Mouse (Mus musculus): ENCODE measurements around the gene Plod3. TPM values are rescaled to one million over a fixed set of nuclear protein-coding genes. Genes with fewer than 3 reads are reported as not detected.

The Plod3 gene
- polyA plus RNA-seq, 1 experiment from 2014 or later, result 36.4 TPM

DNA sequence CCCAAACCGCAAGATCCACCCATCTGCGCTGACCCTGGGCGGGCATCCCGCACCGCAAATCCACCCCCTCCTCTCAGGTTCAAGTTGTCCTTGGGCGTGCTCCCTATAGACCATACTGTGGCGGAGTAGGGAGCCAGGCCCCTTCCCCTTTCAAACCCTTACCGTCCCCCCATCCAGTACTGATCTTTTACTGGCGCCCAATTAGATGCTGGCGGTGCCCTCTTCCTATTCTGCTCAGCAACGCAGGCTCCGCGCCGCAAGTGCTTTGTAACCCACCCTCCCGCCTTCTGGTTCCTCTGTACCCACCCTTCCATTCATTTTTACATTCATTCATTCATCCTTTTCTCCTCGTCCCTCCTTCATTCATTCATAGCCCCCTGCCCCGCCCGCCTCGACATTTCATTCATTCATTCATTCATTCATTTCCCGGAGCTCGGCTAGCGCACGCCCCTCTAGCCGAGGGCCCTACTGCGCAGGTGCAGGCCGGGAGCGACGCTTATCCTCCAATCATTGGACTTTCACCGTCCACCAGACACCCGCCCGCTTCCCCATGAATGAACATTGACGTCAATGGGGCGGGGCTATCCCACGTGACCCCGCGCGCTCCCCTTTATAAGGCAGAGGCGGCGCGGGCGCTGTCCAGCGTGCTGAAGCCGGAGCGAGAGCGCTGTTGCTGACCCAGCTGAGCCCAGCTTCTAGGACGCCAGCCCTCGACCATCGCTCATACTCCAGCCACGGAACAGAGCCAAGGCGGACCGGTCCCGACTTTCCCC, 43.0 kb downstream of the Plod3 start:
- H3K27me3 ChIP-seq, result peaks cover 92% of the 10 kb centered on the region
- H3K9ac ChIP-seq, result peak overlapping the region; percentile 44; the same call in 1 of the 2 replicates
- no peaks in the 10 kb centered on the region; the same call in 1 of the 2 replicates for H3K36me3 ChIP-seq (replicated peaks)
- peak; percentile 85 for ATAC-seq (ENCODE audit: low FRiP score)
- WGBS, result under 1% methylated on average over 52 of the region's 52 CpGs
- H3K27ac ChIP-seq, result no peak overlapping the region
- H3K9me3 ChIP-seq, result no peaks in the 10 kb centered on the region
- peak overlapping the region; percentile 49 for H3K4me3 ChIP-seq (replicated peaks)
- peak overlapping the region; percentile 98 for H3K4me2 ChIP-seq
- peaks cover 41% of the 10 kb centered on the region for H3K4me1 ChIP-seq

DNA sequence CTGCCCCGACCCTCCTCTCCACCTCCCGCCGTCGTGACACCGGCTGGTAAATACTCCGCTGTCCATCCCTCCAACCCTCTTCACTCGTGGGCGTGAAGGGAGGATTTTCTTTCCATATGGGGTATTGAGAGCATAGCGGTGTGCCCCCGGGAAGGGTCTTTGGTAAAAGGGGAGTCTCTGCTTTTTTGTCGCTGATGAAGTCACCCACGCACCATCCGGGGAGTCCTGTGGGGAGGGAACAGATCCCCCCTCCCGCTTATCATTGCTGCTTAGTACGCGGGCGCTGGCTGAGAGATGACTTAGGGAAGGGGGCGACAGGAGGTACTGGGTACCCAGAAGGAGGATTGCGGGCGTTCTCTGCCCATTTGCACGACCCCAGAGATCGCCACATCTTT, 43.6 kb downstream of the Plod3 start:
- peaks cover 86% of the 10 kb centered on the region for H3K27me3 ChIP-seq
- 11% methylated on average over 22 of the region's 22 CpGs for WGBS
- H3K4me1 ChIP-seq, result peaks cover 39% of the 10 kb centered on the region
- peak overlapping the region; percentile 49 for H3K4me3 ChIP-seq (replicated peaks)
- H3K27ac ChIP-seq, result no peak overlapping the region
- H3K9ac ChIP-seq, result no peak overlapping the region
- peaks cover 2% of the 10 kb centered on the region for H3K36me3 ChIP-seq (replicated peaks)
- no peaks in the 10 kb centered on the region for H3K9me3 ChIP-seq
- peak overlapping the region; percentile 98 for H3K4me2 ChIP-seq
- ATAC-seq (ENCODE audit: low FRiP score), result no peak

DNA sequence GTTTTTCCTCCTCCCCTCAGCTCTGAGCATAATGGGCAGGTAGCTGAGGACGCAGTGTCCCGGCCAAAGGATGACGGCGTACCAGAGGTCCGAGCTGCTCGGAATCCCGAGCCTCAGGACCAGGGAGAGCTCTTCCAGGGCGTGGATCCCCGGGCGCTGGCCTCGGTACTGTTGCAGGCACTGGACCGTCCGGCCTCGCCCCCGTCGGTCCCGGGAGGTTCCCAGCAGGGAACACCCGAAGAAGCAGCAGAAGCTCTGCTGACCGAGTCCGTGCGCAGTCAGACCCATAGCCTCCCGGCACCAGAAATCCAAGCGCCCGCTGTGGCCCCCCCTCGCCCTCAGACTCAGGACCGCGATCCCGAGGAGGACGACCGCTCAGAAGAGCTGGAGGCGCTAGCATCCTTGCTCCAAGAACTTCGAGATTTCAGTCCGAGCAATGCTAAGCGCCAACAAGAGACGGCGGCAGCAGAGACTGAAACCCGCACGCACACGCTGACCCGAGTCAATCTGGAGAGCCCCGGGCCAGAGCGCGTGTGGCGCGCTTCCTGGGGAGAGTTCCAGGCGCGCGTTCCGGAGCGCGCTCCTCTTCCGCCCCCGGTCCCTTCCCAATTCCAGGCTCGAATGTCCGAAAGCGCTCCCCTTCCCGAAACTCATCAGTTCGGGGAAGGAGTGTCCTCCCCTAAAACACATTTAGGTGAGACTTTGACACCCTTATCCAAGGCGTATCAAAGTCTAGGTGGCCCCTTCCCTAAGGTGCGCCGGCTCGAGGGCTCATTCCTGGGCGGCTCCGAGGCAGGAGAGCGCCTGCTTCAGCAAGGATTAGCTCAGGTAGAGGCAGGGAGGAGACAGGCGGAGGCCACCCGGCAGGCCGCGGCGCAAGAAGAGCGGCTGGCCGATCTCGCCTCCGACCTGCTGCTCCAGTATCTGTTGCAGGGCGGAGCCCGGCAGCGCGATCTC, 44.5 kb downstream of the Plod3 start:
- H3K4me1 ChIP-seq, result peaks cover 37% of the 10 kb centered on the region
- ATAC-seq (ENCODE audit: low FRiP score), result no peak
- peak overlapping the region; percentile 45 for H3K9ac ChIP-seq
- peaks cover 11% of the 10 kb centered on the region for H3K36me3 ChIP-seq (replicated peaks)
- peak overlapping the region; percentile 98 for H3K4me2 ChIP-seq
- H3K4me3 ChIP-seq (replicated peaks), result peak overlapping the region; percentile 49
- peaks cover 77% of the 10 kb centered on the region for H3K27me3 ChIP-seq
- no peak overlapping the region for H3K27ac ChIP-seq
- WGBS, result under 1% methylated on average over 78 of the region's 78 CpGs
- H3K9me3 ChIP-seq, result no peaks in the 10 kb centered on the region

DNA sequence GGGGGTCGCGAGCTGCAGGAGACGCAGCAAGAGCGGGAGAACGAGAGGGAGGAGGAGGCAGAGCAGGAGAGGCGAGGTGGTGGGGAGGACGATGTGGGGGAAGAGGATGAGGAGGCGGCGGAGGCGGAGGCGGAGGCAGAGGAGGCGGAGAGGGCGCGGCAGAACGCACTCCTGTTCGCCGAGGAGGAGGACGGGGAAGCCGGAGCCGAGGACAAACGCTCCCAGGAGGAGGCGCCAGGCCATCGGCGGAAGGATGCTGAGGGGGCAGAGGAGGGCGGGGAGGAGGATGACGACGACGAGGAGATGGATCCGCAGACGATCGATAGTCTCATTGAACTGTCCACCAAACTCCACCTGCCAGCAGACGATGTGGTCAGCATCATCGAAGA, 45.2 kb downstream of the Plod3 start:
- Histone ChIP-seq H3K27me3 (peaks cover 70% of the 10 kb centered on the region), H3K9ac (peak overlapping the region; percentile 45), H3K9me3 (no peaks in the 10 kb centered on the region), H3K27ac (no peak overlapping the region), H3K4me1 (peaks cover 37% of the 10 kb centered on the region), H3K4me2 (peak overlapping the region; percentile 98), H3K36me3 (replicated peaks) (peaks cover 18% of the 10 kb centered on the region), H3K4me3 (replicated peaks) (peak overlapping the region; percentile 49)
- under 1% methylated on average over 33 of the region's 33 CpGs for WGBS
- ATAC-seq (ENCODE audit: low FRiP score), result peak; percentile 1; the same call in 1 of the 2 replicates

DNA sequence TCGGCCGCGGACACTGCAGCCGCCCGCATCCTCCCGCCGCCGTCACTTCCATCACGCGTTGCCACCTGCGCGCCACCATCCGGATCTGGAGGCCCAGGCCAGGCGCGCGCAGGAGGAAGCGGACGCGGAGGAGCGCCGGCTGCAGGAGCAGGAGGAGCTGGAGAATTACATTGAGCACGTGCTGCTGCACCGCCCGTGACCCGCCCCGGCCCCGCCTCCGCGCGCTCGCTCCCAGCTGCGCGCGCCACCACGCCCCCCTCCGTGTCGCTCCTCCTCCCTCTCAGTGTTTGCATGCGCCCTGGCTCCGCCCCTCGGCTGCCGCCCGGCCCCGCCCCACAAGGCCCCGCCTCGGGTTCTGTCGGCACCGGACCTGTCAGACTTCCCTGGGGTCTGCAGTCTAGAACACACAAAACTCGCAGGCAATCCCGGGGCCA, 45.8 kb downstream of the Plod3 start:
- peak; percentile 78 for ATAC-seq (ENCODE audit: low FRiP score)
- under 1% methylated on average over 43 of the region's 49 CpGs for WGBS
- Histone ChIP-seq H3K9me3 (no peaks in the 10 kb centered on the region), H3K4me1 (peaks cover 37% of the 10 kb centered on the region), H3K9ac (peak overlapping the region; percentile 45), H3K4me3 (replicated peaks) (peak overlapping the region; percentile 49), H3K36me3 (replicated peaks) (peaks cover 24% of the 10 kb centered on the region), H3K27me3 (peaks cover 65% of the 10 kb centered on the region), H3K4me2 (peak overlapping the region; percentile 98), H3K27ac (no peak overlapping the region)

DNA sequence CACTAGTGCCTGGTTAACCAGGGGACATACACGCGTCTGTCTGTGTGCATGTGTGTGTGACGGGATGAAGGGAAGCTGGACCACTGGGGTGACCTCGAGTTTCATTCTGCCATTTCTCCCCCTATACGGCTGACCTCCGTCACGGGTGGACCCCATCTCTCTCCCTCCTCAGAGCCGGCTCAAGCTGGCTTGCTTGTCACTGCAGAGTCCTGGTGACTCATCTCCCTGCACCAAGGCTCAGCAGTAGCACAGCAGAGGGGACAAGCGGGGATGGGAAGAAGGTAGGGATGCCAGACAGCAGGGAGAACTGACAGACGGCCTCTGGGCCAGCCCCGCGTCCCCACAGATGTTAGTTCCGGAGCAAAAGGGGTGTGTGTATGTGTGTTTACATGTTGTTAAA, 49.4 kb downstream of the Plod3 start:
- Histone ChIP-seq H3K27ac (no peak overlapping the region), H3K9ac (no peak overlapping the region), H3K4me1 (peaks cover 13% of the 10 kb centered on the region), H3K36me3 (replicated peaks) (peaks cover 58% of the 10 kb centered on the region), H3K4me2 (no peak overlapping the region), H3K27me3 (peaks cover 29% of the 10 kb centered on the region), H3K4me3 (replicated peaks) (no peak overlapping the region), H3K9me3 (no peaks in the 10 kb centered on the region)
- WGBS, result 89% methylated on average over 13 of the region's 13 CpGs
- ATAC-seq (ENCODE audit: low FRiP score), result no peak

DNA sequence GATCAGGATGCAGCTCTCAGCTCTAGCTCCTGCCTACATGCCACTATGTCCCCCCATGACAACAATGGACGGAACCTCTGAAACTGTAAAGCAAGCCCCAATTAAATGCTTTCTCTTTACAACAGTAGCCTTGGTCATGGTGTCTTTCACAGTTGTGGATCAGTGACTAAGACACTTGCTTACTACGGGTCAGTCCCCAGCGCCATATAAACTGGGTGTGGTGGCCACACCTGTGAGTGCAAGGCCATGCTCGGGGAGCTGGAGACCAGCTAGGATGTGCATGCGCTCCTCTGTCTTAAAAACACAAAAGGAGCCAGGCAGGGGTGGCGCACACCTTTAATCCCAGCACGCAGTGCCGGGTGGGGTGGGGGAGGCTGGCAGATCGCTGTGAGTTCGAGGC, 52.6 kb downstream of the Plod3 start:
- no peaks in the 10 kb centered on the region for H3K9me3 ChIP-seq
- peaks cover 75% of the 10 kb centered on the region for H3K36me3 ChIP-seq (replicated peaks)

DNA sequence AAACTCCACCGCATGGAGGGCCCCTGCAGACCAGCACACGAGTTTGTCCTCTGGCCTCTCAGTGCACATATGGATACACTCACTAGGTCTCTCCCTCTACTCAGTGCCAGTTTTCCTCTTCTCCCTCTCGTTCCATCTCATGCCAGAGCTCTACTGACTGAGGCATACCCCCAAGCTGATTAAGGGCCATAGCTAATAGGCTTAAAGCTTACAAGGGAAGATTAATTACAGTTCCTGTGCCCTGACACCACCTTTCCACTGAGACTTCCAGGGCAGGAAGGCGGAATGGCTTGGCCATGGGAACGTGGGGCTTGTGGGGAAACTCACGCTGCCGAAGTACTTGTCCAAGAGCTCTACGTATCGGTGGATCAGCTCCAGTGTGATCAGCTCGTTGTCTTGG, 54.6 kb downstream of the Plod3 start:
- Histone ChIP-seq H3K4me2 (no peak overlapping the region), H3K9ac (no peak overlapping the region), H3K4me1 (peaks cover 10% of the 10 kb centered on the region), H3K27me3 (no peaks in the 10 kb centered on the region), H3K4me3 (replicated peaks) (no peak overlapping the region), H3K27ac (no peak overlapping the region), H3K9me3 (no peaks in the 10 kb centered on the region), H3K36me3 (replicated peaks) (peaks cover 63% of the 10 kb centered on the region)
- no peak for ATAC-seq (ENCODE audit: low FRiP score)
- 90% methylated on average over 10 of the region's 10 CpGs for WGBS

More for the DNA sequence above, 52.6 kb downstream of the Plod3 start:
- no peaks in the 10 kb centered on the region for H3K4me1 ChIP-seq
- peaks cover under 1% of the 10 kb centered on the region; the same call in 1 of the 2 replicates for H3K27me3 ChIP-seq
- no peak overlapping the region for H3K27ac ChIP-seq
- no peak overlapping the region for H3K4me2 ChIP-seq
- 95% methylated on average over 10 of the region's 10 CpGs for WGBS
- no peak overlapping the region for H3K9ac ChIP-seq
- no peak overlapping the region for H3K4me3 ChIP-seq (replicated peaks)
- ATAC-seq (ENCODE audit: low FRiP score), result no peak

DNA sequence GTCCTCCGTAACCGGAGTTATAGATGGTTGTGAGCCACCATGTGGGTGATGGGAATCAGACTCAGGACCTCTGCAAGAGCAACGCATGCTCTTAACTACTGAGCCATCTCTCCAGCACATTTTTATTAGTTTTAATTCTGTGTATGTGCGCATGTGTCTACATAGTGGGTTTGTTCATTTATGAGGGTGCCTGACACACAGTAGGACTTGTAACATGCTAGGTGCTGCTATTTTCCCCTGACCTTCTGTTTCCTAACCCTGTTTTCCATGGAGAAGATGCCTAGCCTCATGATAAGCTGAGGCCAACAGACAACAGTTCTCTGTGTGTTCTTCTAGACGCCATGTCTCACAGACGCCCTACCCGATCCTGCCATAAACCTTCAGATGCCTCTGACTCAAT, 57.2 kb downstream of the Plod3 start:
- peaks cover 13% of the 10 kb centered on the region for H3K4me1 ChIP-seq
- no peaks in the 10 kb centered on the region for H3K9me3 ChIP-seq
- no peaks in the 10 kb centered on the region for H3K27me3 ChIP-seq
- no peak overlapping the region for H3K27ac ChIP-seq
- no peak overlapping the region for H3K9ac ChIP-seq
- 97% methylated on average over 7 of the region's 7 CpGs for WGBS
- H3K4me2 ChIP-seq, result no peak overlapping the region
- peaks cover 37% of the 10 kb centered on the region for H3K36me3 ChIP-seq (replicated peaks)
- no peak overlapping the region for H3K4me3 ChIP-seq (replicated peaks)
- no peak for ATAC-seq (ENCODE audit: low FRiP score)

DNA sequence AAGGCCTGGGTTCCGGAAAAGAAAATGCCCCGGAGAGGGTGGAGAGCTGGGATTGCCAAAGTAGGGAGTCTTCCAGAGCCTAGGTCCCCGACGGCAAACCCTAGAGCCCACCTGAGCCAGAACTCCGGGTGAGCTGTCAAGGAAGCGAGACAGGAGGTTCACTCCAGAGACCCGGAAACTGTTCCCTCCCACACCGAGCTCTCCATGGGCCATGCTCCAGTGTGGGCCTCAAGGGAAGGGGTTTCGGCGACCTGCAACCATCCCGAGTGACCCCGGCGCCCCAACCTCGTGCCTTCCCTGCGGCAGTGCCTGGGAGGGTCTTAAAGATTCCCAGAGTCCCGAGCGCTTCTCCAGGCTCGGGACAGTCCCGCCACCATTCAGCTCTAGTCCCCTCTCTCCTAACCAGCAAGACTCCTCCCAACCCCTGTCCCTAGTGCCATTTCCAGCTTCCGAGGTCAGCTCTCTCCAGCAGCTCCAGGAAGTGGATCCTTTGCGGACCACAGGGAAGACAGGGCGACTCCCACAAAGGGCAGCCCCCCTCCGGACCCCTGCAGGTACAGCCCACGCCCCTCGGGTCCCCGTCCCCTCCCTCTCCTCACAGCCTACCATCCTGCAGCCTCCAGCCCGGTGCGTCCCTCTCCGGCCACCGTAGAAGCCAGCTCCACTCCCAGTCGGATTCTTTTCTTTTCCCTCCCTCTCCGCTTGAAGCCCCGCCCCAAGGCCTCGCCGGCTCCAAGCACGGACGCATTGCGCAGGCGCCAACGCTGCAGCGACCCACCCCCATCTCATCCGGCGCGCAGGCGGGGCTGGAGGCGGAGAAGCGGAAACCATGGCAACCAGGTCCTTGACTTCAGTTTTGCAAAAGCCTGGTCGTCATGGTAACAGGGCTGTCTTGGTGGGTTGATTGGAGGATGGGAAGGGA, 58.8 kb downstream of the Plod3 start, which contains the start of gene Ap1s1:
Gene Ap1s1 (minus strand): TSS at position 734 of the 922 bp plus-strand sequence.
- Histone ChIP-seq H3K4me2 (peak within 1 kb of the TSS; percentile 85), H3K4me3 (replicated peaks) (peak within 1 kb of the TSS; percentile 72), H3K27me3 (no peaks in the 10 kb centered on the region), H3K4me1 (peaks cover 13% of the 10 kb centered on the region), H3K9me3 (no peaks in the 10 kb centered on the region), H3K36me3 (replicated peaks) (peaks cover 21% of the 10 kb centered on the region), H3K9ac (peak within 1 kb of the TSS; percentile 83), H3K27ac (peak within 1 kb of the TSS; percentile 79)
- WGBS, result under 1% methylated on average over 47 of the region's 48 CpGs
- ATAC-seq (ENCODE audit: low FRiP score), result peak; percentile 95

All from forebrain, embryonic 12.5 days (tissue).